Mouse (Mus musculus): Measurements from ENCODE around the gene Ddx28.

- no peak for TF ChIP-seq CTCF (IDR thresholded peaks at IDR 0.05; ENCODE audit: extremely low read depth, insufficient read depth, insufficient read length, insufficient replicate concordance)
- no peak for TF ChIP-seq POLR2A (IDR thresholded peaks at IDR 0.05; ENCODE audit: low read depth, low read length)
These were observed 19.2 kb downstream of the Ddx28 start for GRCm38 (mm10) chr8:105992499-105992898.

Measured in spleen, adult 2 months (tissue).